Mouse (Mus musculus): ENCODE data around the gene Caprin1.

The Caprin1 gene

DNA sequence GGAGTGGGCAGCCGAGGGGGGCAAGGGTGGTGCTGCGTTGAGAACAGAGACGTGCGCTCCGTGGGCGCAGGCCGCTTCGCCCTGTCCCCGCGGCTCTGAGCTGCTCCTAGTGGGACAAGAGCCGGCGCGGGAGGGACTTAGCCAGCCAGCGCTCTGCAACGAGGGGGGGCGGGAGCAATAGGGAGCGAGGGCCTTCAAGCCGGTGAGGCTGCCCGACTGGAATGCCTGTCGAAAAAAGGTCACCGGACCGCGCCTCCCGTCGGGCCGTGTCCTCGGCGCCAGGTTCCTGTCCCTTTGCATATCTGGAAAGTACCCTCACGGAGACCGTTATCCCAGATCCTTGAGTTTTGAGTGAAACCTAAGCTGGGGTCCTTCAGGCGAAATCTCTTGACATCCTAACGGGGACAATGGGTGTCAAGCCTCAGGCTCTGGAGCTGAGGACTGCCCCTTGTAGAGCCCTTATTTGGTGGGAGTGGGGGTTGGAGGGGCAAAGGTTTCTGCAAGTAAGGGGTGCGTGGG, at the start of gene Caprin1:
Gene Caprin1, minus strand, starts transcription at position 159 of the 519 bp plus-strand sequence.
- peak; percentile 100 for DNase-seq

DNA sequence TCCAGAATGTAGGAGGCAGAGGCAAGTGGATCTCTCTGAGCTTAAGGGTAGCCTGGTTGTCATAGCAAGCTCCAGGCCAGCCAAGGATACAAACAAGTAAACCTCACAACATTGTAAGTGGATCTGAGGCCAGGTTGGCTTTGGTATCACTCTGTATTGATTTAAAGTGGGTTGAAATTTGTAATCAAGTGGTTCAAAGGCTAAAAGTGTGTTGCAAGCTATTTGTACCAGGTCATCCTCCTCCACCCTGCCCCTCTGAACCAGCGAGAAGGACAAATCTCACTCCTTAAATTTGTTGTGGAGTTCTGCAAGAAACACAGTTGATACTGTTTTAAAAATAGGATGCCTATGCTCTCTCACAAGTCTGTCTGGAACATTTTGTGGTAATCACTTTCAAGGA, 49.4 kb upstream of the Caprin1 start:
- peak; percentile 70 for DNase-seq

- DNase-seq = peak; percentile 40
Observed at GRCm38 (mm10) chr2:103846271-103846670, 48.8 kb upstream of the Caprin1 start.

DNA sequence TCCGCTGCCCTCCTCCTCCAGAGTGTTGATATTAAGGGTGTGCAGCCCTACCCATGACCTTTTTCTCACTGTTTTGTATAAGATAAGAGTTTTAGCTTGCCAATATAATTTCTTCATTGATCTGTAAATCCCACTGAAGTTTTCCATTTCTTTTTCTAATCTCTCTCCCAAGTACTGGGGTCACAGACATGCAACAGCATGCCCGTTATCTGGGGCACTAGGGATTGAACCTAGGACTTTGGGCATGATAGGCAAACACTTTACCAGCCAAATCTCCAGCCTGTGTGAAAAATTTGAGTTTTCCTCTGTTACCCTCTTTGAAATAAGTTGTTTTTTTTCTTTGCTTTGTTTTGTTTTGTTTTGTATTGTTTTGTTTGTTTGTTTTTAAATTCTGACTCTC, 46.6 kb upstream of the Caprin1 start:
- DNase-seq = peak; percentile 24

GRCm38 (mm10) chr2:103843321-103843720, 45.9 kb upstream of the Caprin1 start:
- DNase-seq = peak; percentile 82

GRCm38 (mm10) chr2:103842299-103842698, 44.9 kb upstream of the Caprin1 start:
- DNase-seq = no peak

DNA sequence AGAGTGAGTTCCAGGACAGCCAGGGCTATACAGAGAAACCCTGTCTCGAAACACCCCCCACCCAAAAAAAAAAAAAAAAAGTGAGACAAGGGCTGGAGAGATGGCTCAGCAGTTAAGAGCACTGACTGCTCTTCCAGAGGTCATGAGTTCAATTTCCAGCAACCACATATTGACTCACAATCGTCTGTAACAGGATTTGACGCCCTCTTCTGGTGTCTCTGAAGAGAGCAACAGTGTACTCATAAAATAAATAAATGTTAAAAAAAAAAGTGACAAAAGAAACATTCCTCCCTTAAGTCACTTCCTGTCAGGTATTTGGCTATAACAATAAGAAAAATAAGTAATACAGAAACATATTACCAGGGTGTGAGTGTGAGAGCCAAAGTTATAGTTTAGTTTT, 41.0 kb upstream of the Caprin1 start:
- DNase-seq = no peak

- no peak for DNase-seq
Observed at GRCm38 (mm10) chr2:103837166-103837565, 39.7 kb upstream of the Caprin1 start.

GRCm38 (mm10) chr2:103835614-103836395, 38.4 kb upstream of the Caprin1 start:
- no peak for DNase-seq

GRCm38 (mm10) chr2:103833816-103834445, 36.5 kb upstream of the Caprin1 start:
- DNase-seq = no peak

DNA sequence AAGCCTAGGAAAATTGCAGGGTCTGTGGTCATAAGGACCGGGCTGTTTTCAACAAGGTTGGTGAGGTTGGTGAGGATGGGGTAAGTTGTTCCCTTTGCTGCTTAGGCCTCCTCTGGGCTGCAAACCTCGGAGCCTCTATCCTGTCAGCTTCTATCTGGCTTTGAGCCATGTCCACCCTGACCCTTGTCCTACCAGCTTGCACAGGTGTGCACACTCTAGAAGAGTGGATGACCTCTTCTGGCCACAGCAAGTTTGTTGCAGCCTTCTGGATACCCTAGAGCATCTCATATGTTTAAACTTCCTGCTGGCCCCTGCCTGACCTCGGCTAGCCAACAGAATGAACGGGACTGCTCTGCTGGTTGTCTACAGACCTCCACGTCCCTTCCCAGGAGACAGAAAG, 35.5 kb upstream of the Caprin1 start:
- DNase-seq = no peak

- DNase-seq = no peak
Observed at GRCm38 (mm10) chr2:103828900-103829299, 31.5 kb upstream of the Caprin1 start.

DNA sequence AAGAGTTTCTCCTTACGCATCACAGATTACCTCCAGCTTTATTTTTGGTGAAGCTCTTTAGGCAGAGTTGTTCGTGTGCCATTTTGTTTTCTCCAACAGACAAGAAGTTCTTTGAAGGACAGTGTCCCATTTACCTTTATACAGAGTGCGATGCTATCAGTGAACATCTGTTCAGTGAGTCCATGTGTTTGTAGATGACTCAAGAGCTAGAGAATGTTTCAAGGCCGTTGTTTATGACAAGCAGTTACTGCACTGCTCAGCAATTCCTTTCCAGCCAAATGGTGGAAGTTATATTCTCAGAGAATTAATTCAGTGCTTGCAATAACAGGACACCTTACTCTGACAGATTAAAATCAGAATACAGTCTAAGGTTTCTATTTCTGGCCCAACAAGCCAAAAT, 27.5 kb upstream of the Caprin1 start:
- DNase-seq = no peak

GRCm38 (mm10) chr2:103822560-103822959, 25.1 kb upstream of the Caprin1 start:
- DNase-seq = no peak

GRCm38 (mm10) chr2:103817145-103817895, 19.9 kb upstream of the Caprin1 start:
- DNase-seq = peak; percentile 79

- DNase-seq = no peak
Observed at GRCm38 (mm10) chr2:103815976-103816375, 18.5 kb upstream of the Caprin1 start.

DNA sequence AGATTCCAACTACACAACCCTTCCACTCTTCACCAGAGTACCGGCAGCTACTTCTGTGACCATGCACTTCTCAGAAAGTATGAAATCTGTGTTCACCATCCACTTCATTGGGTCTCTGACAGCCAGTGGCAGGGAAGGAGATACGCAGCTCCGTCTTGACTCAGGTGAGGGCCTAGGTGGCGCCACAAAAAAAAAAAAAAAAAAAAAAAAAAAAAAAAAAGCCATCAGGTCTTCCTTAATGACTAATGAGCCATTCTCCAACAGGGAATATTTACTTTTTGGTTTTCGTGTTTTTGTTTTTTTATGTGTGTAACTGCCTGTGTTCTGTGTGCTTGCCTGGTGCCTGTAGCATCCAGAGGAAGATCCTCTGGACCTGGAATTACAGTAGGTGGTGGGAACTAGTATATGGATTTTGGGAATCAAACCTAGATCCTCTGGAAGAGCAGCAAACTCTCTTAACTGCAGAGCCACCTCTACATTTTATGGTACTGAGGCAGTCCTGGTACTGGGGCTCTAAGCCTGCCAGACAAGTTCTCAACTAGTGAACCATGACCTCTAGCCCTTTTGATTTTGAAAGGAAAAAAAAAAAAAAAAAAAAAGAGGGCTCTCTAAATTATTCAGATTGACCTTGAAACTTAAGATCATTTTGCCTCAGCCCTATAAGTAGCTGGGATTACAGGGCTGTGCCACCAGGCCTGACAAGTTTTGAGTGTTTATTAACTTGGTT, 14.2 kb upstream of the Caprin1 start:
- peak; percentile 54 for DNase-seq

DNA sequence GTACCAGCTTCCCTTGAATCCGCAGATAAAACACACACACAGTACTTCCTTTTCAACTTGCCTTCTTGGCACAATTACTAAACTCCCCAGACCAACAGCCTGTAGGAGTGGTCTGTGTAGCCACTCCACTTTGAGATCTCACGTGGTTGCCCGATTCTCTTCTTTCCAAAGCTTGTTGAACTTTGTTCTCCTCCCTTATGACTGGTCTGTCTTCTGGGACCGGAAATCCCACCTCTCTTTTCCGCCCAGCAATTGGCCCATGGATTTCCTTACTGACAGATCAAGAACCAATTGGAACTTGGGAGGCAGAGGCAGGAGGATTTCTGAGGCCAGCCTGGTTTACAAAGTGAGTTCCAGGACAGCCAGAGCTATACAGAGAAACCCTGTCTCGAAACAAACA, 13.0 kb upstream of the Caprin1 start:
- DNase-seq = peak; percentile 55

GRCm38 (mm10) chr2:103808466-103808865, 11.0 kb upstream of the Caprin1 start:
- no peak for DNase-seq

- DNase-seq = no peak
Observed at GRCm38 (mm10) chr2:103803770-103804530, 6.5 kb upstream of the Caprin1 start.

- DNase-seq = no peak
Observed at GRCm38 (mm10) chr2:103802422-103802821, 5.0 kb upstream of the Caprin1 start.

- peak; percentile 99 for DNase-seq
Observed at GRCm38 (mm10) chr2:103796861-103797466, 485 bp downstream of the Caprin1 start.
